Mouse (Mus musculus) inflammation-experienced regulatory T-cells, adult 6 months (primary cell): ENCODE data around the gene Cdh23. TPM values are rescaled to one million over a fixed set of nuclear protein-coding genes. Genes with fewer than 3 reads are reported as not detected.

Source experiments
- ATAC-seq: one replicate; pipeline ENCODE4 v1.8.0; 2017
- polyA plus RNA-seq, 3 experiments: library from polyadenylated mRNA; unstranded; fragments of 100-300 nt; shearing (Covaris generic); gene quantifications; one replicate each; pipeline ENCODE4 v1.2.1; 2017

Gene Cdh23
- polyA plus RNA-seq, 3 experiments from 2014 or later: 5.0 to 7.1 (median 5.6) TPM

- no peak for ATAC-seq
Measured at GRCm38 (mm10) chr10:60362310-60362628, 334.0 kb downstream of the Cdh23 start.

GRCm38 (mm10) chr10:60361615-60362309 lies 334.5 kb downstream of the Cdh23 start:
- no peak for ATAC-seq

GRCm38 (mm10) chr10:60358776-60359175 lies 337.5 kb downstream of the Cdh23 start:
- no peak for ATAC-seq

- no peak for ATAC-seq
Measured at GRCm38 (mm10) chr10:60357901-60358300, 338.4 kb downstream of the Cdh23 start.

GRCm38 (mm10) chr10:60357441-60357840 lies 338.8 kb downstream of the Cdh23 start:
- ATAC-seq: no peak

GRCm38 (mm10) chr10:60354881-60355677 lies 341.2 kb downstream of the Cdh23 start:
- no peak for ATAC-seq

GRCm38 (mm10) chr10:60354003-60354325 lies 342.3 kb downstream of the Cdh23 start:
- no peak for ATAC-seq

- ATAC-seq: no peak
Measured at GRCm38 (mm10) chr10:60353241-60354002, 342.9 kb downstream of the Cdh23 start.

- ATAC-seq: peak; percentile 62
Measured at GRCm38 (mm10) chr10:60351761-60352455, 344.4 kb downstream of the Cdh23 start.

- no peak for ATAC-seq
Measured at GRCm38 (mm10) chr10:60351248-60351647, 345.0 kb downstream of the Cdh23 start.

- ATAC-seq: peak; percentile 64
Measured at GRCm38 (mm10) chr10:60350805-60351167, 345.5 kb downstream of the Cdh23 start.

GRCm38 (mm10) chr10:60350077-60350804 lies 346.0 kb downstream of the Cdh23 start:
- peak; percentile 33 for ATAC-seq

GRCm38 (mm10) chr10:60349644-60350043 lies 346.6 kb downstream of the Cdh23 start:
- ATAC-seq: no peak

- no peak for ATAC-seq
Measured at GRCm38 (mm10) chr10:60349056-60349455, 347.2 kb downstream of the Cdh23 start.

- no peak for ATAC-seq
Measured at GRCm38 (mm10) chr10:60347768-60348610, 348.3 kb downstream of the Cdh23 start.

GRCm38 (mm10) chr10:60346701-60347405 lies 349.4 kb downstream of the Cdh23 start, which contains the start of gene Vsir:
Gene Vsir (plus strand): TSS chr10:60346851.
- ATAC-seq: peak; percentile 51

GRCm38 (mm10) chr10:60346056-60346455 lies 350.2 kb downstream of the Cdh23 start:
- ATAC-seq: no peak

GRCm38 (mm10) chr10:60344111-60344510 lies 352.2 kb downstream of the Cdh23 start:
- no peak for ATAC-seq

GRCm38 (mm10) chr10:60341528-60341927 lies 354.8 kb downstream of the Cdh23 start:
- no peak for ATAC-seq

GRCm38 (mm10) chr10:60335021-60335420 lies 361.3 kb downstream of the Cdh23 start:
- ATAC-seq: no peak

GRCm38 (mm10) chr10:60334583-60334982 lies 361.7 kb downstream of the Cdh23 start:
- no peak for ATAC-seq
